Mouse (Mus musculus) cortical plate, adult 2 months (tissue): ENCODE data around the gene Scai.

ENCODE experiments used
- CTCF ChIP-seq: fragments of 200-500 bp; IDR thresholded peaks from 2 replicates; pipeline ENCODE4 v1.5.1; 2011; ENCODE audit warnings: mild to moderate bottlenecking, control low read depth, low read length; ENCODE audit not compliant: insufficient read depth; ENCODE audit errors: extremely low read depth
- POLR2A ChIP-seq: fragments of 200-500 bp; IDR thresholded peaks from 2 replicates; pipeline ENCODE4 v1.6.1; 2011; ENCODE audit warnings: mild to moderate bottlenecking, low read length, control low read depth; ENCODE audit not compliant: insufficient read depth; ENCODE audit errors: extremely low read depth

DNA sequence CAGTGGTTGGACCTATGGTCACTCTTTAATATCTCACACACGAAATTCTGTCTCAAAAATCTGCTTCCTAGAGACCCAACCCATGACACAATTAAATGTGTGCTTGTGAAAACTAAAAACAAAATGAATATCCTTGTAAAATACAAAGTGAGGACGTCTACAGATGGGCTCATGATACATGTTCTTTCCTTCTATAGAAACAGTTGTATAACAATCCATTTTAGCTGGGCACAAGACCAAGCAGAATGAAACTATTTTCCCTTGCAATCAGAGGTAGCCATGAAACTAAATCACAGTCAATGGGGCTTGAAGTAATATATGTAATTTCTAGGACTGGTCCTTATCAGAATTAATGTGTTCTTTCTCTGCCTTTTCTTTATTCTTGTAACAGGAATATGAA lies 39.6 kb downstream of the Scai start:
- TF ChIP-seq CTCF: no peak
- TF ChIP-seq POLR2A: no peak
